12 mouse cellular contexts compared by ENCODE assay signal in the genomic region with DNA sequence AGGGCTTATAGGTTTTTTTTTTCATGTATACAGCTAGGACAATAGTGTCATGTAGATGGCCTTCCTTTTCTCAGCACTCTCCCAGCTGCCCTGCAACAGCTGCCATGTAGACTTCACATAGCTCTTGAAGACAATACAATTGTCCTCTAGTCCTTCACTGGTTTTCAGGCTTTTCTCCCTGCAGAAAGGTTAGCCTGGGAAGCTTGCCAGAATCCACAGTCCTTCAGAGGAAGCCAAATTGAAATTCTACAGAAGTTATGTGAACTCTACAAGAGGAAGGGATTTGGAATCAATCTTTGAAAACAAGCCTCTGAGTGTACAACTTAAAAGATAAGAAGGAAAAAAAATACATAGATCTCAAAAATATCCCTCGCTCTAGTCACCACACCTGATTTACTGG. TPM values are rescaled to one million over a fixed set of nuclear protein-coding genes. Genes with fewer than 3 reads are reported as not detected.
DNase-seq lines count a peak whose midpoint lies in the region.
"Had no signal": no experiment of that assay in that cellular context is flagged by ENCODE, and none has a peak within 500 bp of the region (broad histone marks: within the 10 kb centered on the region; RNA-seq: fewer than 3 reads in every experiment).

No protein-coding gene starts in this region.

- intact Hi-C loops in left cerebral cortex, postnatal 4 days (cut with DNase I) = no loop called here

- peak; percentile 16 for DNase-seq in adrenal gland, adult 2 months
- no peak for DNase-seq in adrenal gland, postnatal 4 days (ENCODE audit: low spot score in 2 of 2)
- DNase-seq in heart, postnatal 4 days = peak; percentile 43
- no peak for DNase-seq in heart, adult 11 months
- peak; percentile 39 for DNase-seq in left cerebral cortex, postnatal 4 days
- no peak for DNase-seq in left cerebral cortex, adult 8-10 months (ENCODE audit: low spot score in 2 of 2)
- DNase-seq in adrenal gland, postnatal 25 days = peak; percentile 8
- DNase-seq in urinary bladder, postnatal 25 days (ENCODE audit: low spot score) = no peak
- DNase-seq: cerebellum, postnatal 36 days; gastrocnemius, postnatal 36 days; liver, postnatal 0 days; lung, postnatal 4 days had no signal

RNA-seq across cellular contexts. Expression of gene Cc2d2a, which starts 52.4 kb away (rescaled TPM):
- total RNA-seq in adrenal gland, adult 2 months (2021) = 10 to 100 TPM; 13.9 to 22.0 TPM
- polyA plus RNA-seq in adrenal gland, adult 2 months (2012; rRNA removed) = 2.0 and 2.4 TPM in 2 replicates
- total RNA-seq in adrenal gland, postnatal 4 days (2021) = 10 to 100 TPM; 28.0 to 28.4 TPM
- 10 to 100 TPM; 12.5 to 13.3 TPM for total RNA-seq in heart, postnatal 4 days (2021)
- 10 to 100 TPM; 14.0 to 14.9 TPM for total RNA-seq in left cerebral cortex, postnatal 4 days (2021)
- 10 to 100 TPM; 16.9 to 19.0 (median 17.3) TPM for total RNA-seq in left cerebral cortex, adult 8-10 months (2022)
- total RNA-seq in adrenal gland, postnatal 25 days (2021) = 17.0 and 23.6 TPM in 2 replicates

Comparison
In these comparisons a context has a peak if more than half of its experiments do, and no peak if none do; other contexts are left out.
1. DNase-seq: peak in adrenal gland, adult 2 months (single experiment), heart, postnatal 4 days (single experiment), left cerebral cortex, postnatal 4 days (single experiment) and adrenal gland, postnatal 25 days (single experiment); none in adrenal gland, postnatal 4 days (0 of 2), heart, adult 11 months (single experiment), left cerebral cortex, adult 8-10 months (0 of 2) and urinary bladder, postnatal 25 days (single experiment).